In genomic region chr7:43772901-43773300, GRCm38 (mm10) we compare ENCODE assay signal across 39 mouse cellular contexts. TPM values are rescaled to one million over a fixed set of nuclear protein-coding genes. Genes with fewer than 3 reads are reported as not detected.
DNase-seq lines count a peak whose midpoint lies in the region; ATAC-seq lines count a peak whose summit lies in the region.
"Had no signal": no experiment of that assay in that cellular context is flagged by ENCODE, and none has a peak within 500 bp of the region (broad histone marks: within the 10 kb centered on the region; RNA-seq: fewer than 3 reads in every experiment).

No protein-coding gene starts in this region.

- no peak for ATAC-seq in kidney, embryonic 15.5 days (replicated peaks; ENCODE audit: low FRiP score)
- ATAC-seq: forebrain, embryonic 13.5 days; inflammation-experienced regulatory T-cells, adult 6 months; midbrain, embryonic 15.5 days had no signal

- H3K9me3 ChIP-seq in kidney, embryonic 15.5 days (replicated peaks): no peaks in the 10 kb centered on the region
- H3K9me3 ChIP-seq: forebrain, embryonic 13.5 days; G1E; heart, embryonic 13.5 days; hindbrain, embryonic 10.5 days; hindbrain, embryonic 15.5 days; limb, embryonic 12.5 days; liver, embryonic 15.5 days; midbrain, embryonic 15.5 days; neural tube, embryonic 12.5 days had no signal

- no peak overlapping the region for H3K27ac ChIP-seq in kidney, embryonic 15.5 days
- H3K27ac ChIP-seq: forebrain, embryonic 13.5 days; heart, embryonic 13.5 days; hindbrain, embryonic 10.5 days; hindbrain, embryonic 15.5 days; limb, embryonic 12.5 days; liver, embryonic 15.5 days; midbrain, embryonic 15.5 days; neural tube, embryonic 12.5 days had no signal

- WGBS in kidney, embryonic 15.5 days: 81% methylated on average over 3 of the region's 3 CpGs

- DNase-seq in kidney, adult 18-20 months: peak; percentile 1
- peak; percentile 4 to 12 for DNase-seq in right cerebral cortex, postnatal 10 days (ENCODE audit: low spot score in 2 of 2)
- no peak for DNase-seq in right cerebral cortex, adult 2 months (ENCODE audit: low spot score in 2 of 2)
- DNase-seq in ES-CJ7 (ENCODE audit: low read depth, low spot score) (peak; percentile 39), ZHBTc4 (ENCODE audit: low read depth, low spot score) (peak; percentile 51)
- no peak for DNase-seq in gastrocnemius, adult 18-20 months (ENCODE audit: low spot score)
- DNase-seq in T-cell, adult 2 months (ENCODE audit: low spot score): no peak
- DNase-seq: adrenal gland, postnatal 25 days; cerebellum, adult 11-12 months; cerebellum, adult 9-11 months; gastrocnemius, postnatal 25 days; heart, adult 18-20 months; heart, postnatal 10 days; kidney, adult 8-10 months; kidney, postnatal 10 days; layer of hippocampus, postnatal 36 days; right cerebral cortex, postnatal 14 days had no signal

- no peak overlapping the region for H3K9ac ChIP-seq in kidney, embryonic 15.5 days
- H3K9ac ChIP-seq: forebrain, embryonic 13.5 days; heart, embryonic 13.5 days; hindbrain, embryonic 15.5 days; limb, embryonic 12.5 days; liver, embryonic 15.5 days; midbrain, embryonic 15.5 days; neural tube, embryonic 12.5 days had no signal

- no peaks in the 10 kb centered on the region for H3K36me3 ChIP-seq in kidney, embryonic 15.5 days
- H3K36me3 ChIP-seq: G1E; heart, embryonic 13.5 days; hindbrain, embryonic 10.5 days; hindbrain, embryonic 15.5 days; limb, embryonic 12.5 days; liver, embryonic 15.5 days; midbrain, embryonic 15.5 days; neural tube, embryonic 12.5 days had no signal

- H3K4me3 ChIP-seq in kidney, embryonic 15.5 days (replicated peaks): no peak overlapping the region
- H3K4me3 ChIP-seq: erythroblast, embryonic 14.5 days; forebrain, embryonic 13.5 days; heart, embryonic 13.5 days; hindbrain, embryonic 10.5 days; hindbrain, embryonic 15.5 days; limb, embryonic 12.5 days; liver, embryonic 15.5 days; midbrain, embryonic 15.5 days; neural tube, embryonic 12.5 days had no signal

- no peaks in the 10 kb centered on the region for H3K27me3 ChIP-seq in kidney, embryonic 15.5 days
- H3K27me3 ChIP-seq: forebrain, embryonic 13.5 days; heart, embryonic 13.5 days; hindbrain, embryonic 15.5 days; limb, embryonic 12.5 days; liver, embryonic 15.5 days; midbrain, embryonic 15.5 days; neural tube, embryonic 12.5 days had no signal

- no peak overlapping the region for H3K4me2 ChIP-seq in kidney, embryonic 15.5 days
- H3K4me2 ChIP-seq: forebrain, embryonic 13.5 days; heart, embryonic 13.5 days; hindbrain, embryonic 15.5 days; limb, embryonic 12.5 days; liver, embryonic 15.5 days; midbrain, embryonic 15.5 days; neural tube, embryonic 12.5 days had no signal

- 0 out of 2 replicates have a peak, but pooled peaks cover 2% of the 10 kb centered on the region for H3K4me1 ChIP-seq in kidney, embryonic 15.5 days
- H3K4me1 ChIP-seq: forebrain, embryonic 13.5 days; heart, embryonic 13.5 days; hindbrain, embryonic 15.5 days; limb, embryonic 12.5 days; liver, embryonic 15.5 days; midbrain, embryonic 15.5 days; neural tube, embryonic 12.5 days had no signal

RNA-seq across cellular contexts. Expression of gene Klk11, which starts 1.5 kb away (rescaled TPM):
- 0.14 and 1.0 TPM in 2 replicates for polyA plus RNA-seq in kidney, embryonic 15.5 days (2015; fragmentation: Nextera tagmentation; extraction: Ambion mirVana)
- under 1 TPM in 1 of 2 experiments, not detected in 1; 0.53 TPM for total RNA-seq in gastrocnemius, adult 18-20 months (2021)
- total RNA-seq: adrenal gland, adult 18-20 months; adrenal gland, postnatal 25 days; CH12.LX; common myeloid progenitor, adult 5-6 weeks; G1E; gastrocnemius, postnatal 25 days; heart, postnatal 10 days; layer of hippocampus, postnatal 36 days; liver, adult 2 months had no signal
- polyA plus RNA-seq: C2C12; erythroblast, embryonic 14.5 days; forebrain, embryonic 13.5 days; G1E; heart, embryonic 13.5 days; hindbrain, embryonic 10.5 days; large intestine, adult 2 months; limb, embryonic 12.5 days; liver, adult 2 months; liver, embryonic 15.5 days; neural tube, embryonic 12.5 days; small intestine, adult 2 months had no signal

RNA-seq across cellular contexts. Expression of gene Klk12, which starts 4.2 kb away (rescaled TPM):
- polyA plus RNA-seq in kidney, embryonic 15.5 days (2015; fragmentation: Nextera tagmentation; extraction: Ambion mirVana): not detected in 2 replicates
- total RNA-seq in gastrocnemius, adult 18-20 months (2021): not detected
- total RNA-seq: adrenal gland, adult 18-20 months; adrenal gland, postnatal 25 days; CH12.LX; common myeloid progenitor, adult 5-6 weeks; G1E; gastrocnemius, postnatal 25 days; heart, adult 18-20 months; heart, postnatal 10 days; layer of hippocampus, postnatal 36 days; liver, adult 2 months had no signal
- polyA plus RNA-seq: C2C12; erythroblast, embryonic 14.5 days; forebrain, embryonic 13.5 days; G1E; heart, embryonic 13.5 days; hindbrain, embryonic 10.5 days; hindbrain, embryonic 15.5 days; inflammation-experienced regulatory T-cells, adult 6 months; large intestine, adult 2 months; limb, embryonic 12.5 days; liver, adult 2 months; liver, embryonic 15.5 days; lung, embryonic 16.5 days; midbrain, embryonic 15.5 days; neural tube, embryonic 12.5 days; small intestine, adult 2 months; thymus, postnatal 0 days; urinary bladder, adult 2 months had no signal

RNA-seq across cellular contexts. Expression of gene Klk10, which starts 7.9 kb away (rescaled TPM):
- polyA plus RNA-seq in kidney, embryonic 15.5 days (2015; fragmentation: Nextera tagmentation; extraction: Ambion mirVana): 0.58 and 2.3 TPM in 2 replicates
- total RNA-seq in gastrocnemius, adult 18-20 months (2021): under 1 TPM; 0.39 to 0.47 TPM
- total RNA-seq: adrenal gland, postnatal 25 days; CH12.LX; common myeloid progenitor, adult 5-6 weeks; G1E; heart, postnatal 10 days; liver, adult 2 months had no signal
- polyA plus RNA-seq: erythroblast, embryonic 14.5 days; forebrain, embryonic 13.5 days; G1E; liver, adult 2 months; neural tube, embryonic 12.5 days had no signal

RNA-seq across cellular contexts. Expression of gene Klk9, which starts 18.8 kb away (rescaled TPM):
- polyA plus RNA-seq in kidney, embryonic 15.5 days (2015; fragmentation: Nextera tagmentation; extraction: Ambion mirVana): 0.22 and 0.23 TPM in 2 replicates
- not detected for total RNA-seq in gastrocnemius, adult 18-20 months (2021)
- total RNA-seq: adrenal gland, adult 18-20 months; adrenal gland, postnatal 25 days; common myeloid progenitor, adult 5-6 weeks; G1E; gastrocnemius, postnatal 25 days; heart, adult 18-20 months; heart, postnatal 10 days; layer of hippocampus, postnatal 36 days; liver, adult 2 months had no signal
- polyA plus RNA-seq: erythroblast, embryonic 14.5 days; forebrain, embryonic 13.5 days; G1E; inflammation-experienced regulatory T-cells, adult 6 months; large intestine, adult 2 months; liver, adult 2 months; liver, embryonic 15.5 days; neural tube, embryonic 12.5 days; small intestine, adult 2 months; urinary bladder, adult 2 months had no signal

RNA-seq across cellular contexts. Expression of gene Klk8, which starts 24.5 kb away (rescaled TPM):
- polyA plus RNA-seq in kidney, embryonic 15.5 days (2015; fragmentation: Nextera tagmentation; extraction: Ambion mirVana): 29.0 and 32.5 TPM in 2 replicates
- 1 to 10 TPM; 1.1 to 1.3 TPM for total RNA-seq in gastrocnemius, adult 18-20 months (2021)
- total RNA-seq: G1E had no signal
- polyA plus RNA-seq: G1E had no signal

Comparison
In these comparisons a context has a peak if more than half of its experiments do, and no peak if none do; other contexts are left out.
1. DNase-seq: peak in kidney, adult 18-20 months (single experiment), right cerebral cortex, postnatal 10 days (2 of 2), ES-CJ7 (single experiment) and ZHBTc4 (single experiment); none in right cerebral cortex, adult 2 months (0 of 2), gastrocnemius, adult 18-20 months (single experiment) and T-cell, adult 2 months (single experiment).